Comparison of ENCODE assay signal across 8 mouse cellular contexts in genomic region chr11:80385055-80385454, GRCm38 (mm10). TPM values are rescaled to one million over a fixed set of nuclear protein-coding genes. Genes with fewer than 3 reads are reported as not detected.
DNase-seq lines count a peak whose midpoint lies in the region; ATAC-seq lines count a peak whose summit lies in the region.

No protein-coding gene starts in this region.

- peak overlapping the region; percentile 95 for H3K4me2 ChIP-seq in heart, embryonic 13.5 days
- H3K4me2 ChIP-seq in hindbrain, embryonic 14.5 days (replicated peaks): peak overlapping the region; percentile 84
- peak overlapping the region; percentile 84 for H3K4me2 ChIP-seq in midbrain, embryonic 12.5 days (replicated peaks)

- intact Hi-C loops in heart, postnatal 10 days (cut with DNase I): no loop called here

- ATAC-seq in heart, embryonic 13.5 days (ENCODE audit: extremely low read depth, insufficient number of reproducible peaks, low FRiP score, low TSS enrichment): no peak
- no peak for ATAC-seq in hindbrain, embryonic 14.5 days (ENCODE audit: low FRiP score)
- ATAC-seq in midbrain, embryonic 12.5 days (ENCODE audit: low FRiP score, low read depth): no peak

- no peaks in the 10 kb centered on the region for H3K9me3 ChIP-seq in heart, embryonic 13.5 days
- H3K9me3 ChIP-seq in hindbrain, embryonic 14.5 days (ENCODE audit: control insufficient read depth, low read length): no peaks in the 10 kb centered on the region
- H3K9me3 ChIP-seq in midbrain, embryonic 12.5 days: no peaks in the 10 kb centered on the region

- WGBS in heart, embryonic 13.5 days: 44% methylated on average over 4 of the region's 4 CpGs
- WGBS in hindbrain, embryonic 14.5 days: 41% methylated on average over 4 of the region's 4 CpGs
- 67% methylated on average over 4 of the region's 4 CpGs for WGBS in midbrain, embryonic 12.5 days

- 0 out of 2 replicates have a peak overlapping the region, but pooled peaks have one; percentile 8 for H3K27ac ChIP-seq in heart, embryonic 13.5 days (replicated peaks)
- H3K27ac ChIP-seq in brown adipose tissue, adult 24 weeks (replicated peaks; ENCODE audit: low read depth, low read length): no peak overlapping the region
- H3K27ac ChIP-seq in hindbrain, embryonic 14.5 days: no peak overlapping the region
- H3K27ac ChIP-seq in midbrain, embryonic 12.5 days (replicated peaks): no peak overlapping the region

- no peaks in the 10 kb centered on the region for H3K27me3 ChIP-seq in heart, embryonic 13.5 days (replicated peaks)
- H3K27me3 ChIP-seq in hindbrain, embryonic 14.5 days (ENCODE audit: control insufficient read depth, insufficient read depth, low read length): no peaks in the 10 kb centered on the region
- no peaks in the 10 kb centered on the region for H3K27me3 ChIP-seq in midbrain, embryonic 12.5 days

- DNase-seq in heart, postnatal 10 days: no peak
- DNase-seq in hindbrain, embryonic 14.5 days (ENCODE audit: low spot score): no peak
- no peak for DNase-seq in thymus, postnatal 0 days (ENCODE audit: low spot score)
- DNase-seq in spleen, postnatal 14 days (ENCODE audit: low spot score in 2 of 2): no peak
- no peak for DNase-seq in kidney, adult 9 months

- H3K9ac ChIP-seq in heart, embryonic 13.5 days: peak overlapping the region; percentile 84
- peak overlapping the region; percentile 92 for H3K9ac ChIP-seq in hindbrain, embryonic 14.5 days
- H3K9ac ChIP-seq in midbrain, embryonic 12.5 days (replicated peaks): peak overlapping the region; percentile 58

- peaks cover 51% of the 10 kb centered on the region for H3K36me3 ChIP-seq in heart, embryonic 13.5 days
- peaks cover 40% of the 10 kb centered on the region for H3K36me3 ChIP-seq in hindbrain, embryonic 14.5 days (replicated peaks; ENCODE audit: control insufficient read depth, insufficient read depth)
- H3K36me3 ChIP-seq in midbrain, embryonic 12.5 days: peaks cover 35% of the 10 kb centered on the region

- H3K4me3 ChIP-seq in heart, embryonic 13.5 days: peak overlapping the region; percentile 89
- peak overlapping the region; percentile 64 for H3K4me3 ChIP-seq in brown adipose tissue, adult 24 weeks (ENCODE audit: insufficient read depth, low read depth, low read length)
- H3K4me3 ChIP-seq in hindbrain, embryonic 14.5 days (replicated peaks; ENCODE audit: low read length): peak overlapping the region; percentile 74
- H3K4me3 ChIP-seq in midbrain, embryonic 12.5 days: peak overlapping the region; percentile 92

- peaks cover 38% of the 10 kb centered on the region for H3K4me1 ChIP-seq in heart, embryonic 13.5 days
- H3K4me1 ChIP-seq in brown adipose tissue, adult 24 weeks (ENCODE audit: control insufficient read depth, insufficient read depth, insufficient read length, low read length): peaks cover 4% of the 10 kb centered on the region; the same call in 1 of the 2 replicates
- peaks cover 33% of the 10 kb centered on the region for H3K4me1 ChIP-seq in hindbrain, embryonic 14.5 days (replicated peaks; ENCODE audit: control insufficient read depth, insufficient read depth, low read length)
- peaks cover 25% of the 10 kb centered on the region for H3K4me1 ChIP-seq in midbrain, embryonic 12.5 days

RNA-seq across cellular contexts. Expression of gene Zfp207, which starts 2.0 kb away (rescaled TPM):
- polyA plus RNA-seq in heart, embryonic 13.5 days (2015; fragmentation: Nextera tagmentation; extraction: Ambion mirVana): 135 and 144 TPM in 2 replicates
- total RNA-seq in heart, postnatal 10 days (2021): 100 to 1,000 TPM in 1 of 2 experiments, 10 to 100 TPM in 1; 93.2 to 116 TPM
- 52.9 and 109 TPM in 2 replicates for polyA plus RNA-seq in brown adipose tissue, adult 24 weeks (2012; ENCODE audit: insufficient read depth, insufficient read length, missing spikeins)
- polyA plus RNA-seq in hindbrain, embryonic 14.5 days (2014; fragmentation: Nextera tagmentation; extraction: Ambion mirVana): 190 and 213 TPM in 2 replicates
- polyA plus RNA-seq in midbrain, embryonic 12.5 days (2016; fragmentation: Nextera tagmentation; extraction: Ambion mirVana): 278 and 288 TPM in 2 replicates
- 230 and 243 TPM in 2 replicates for polyA plus RNA-seq in thymus, postnatal 0 days (2015; fragmentation: Nextera tagmentation; extraction: Ambion mirVana)

RNA-seq across cellular contexts. Expression of gene 5730455P16Rik, which starts 7.2 kb away (rescaled TPM):
- 15.1 and 16.6 TPM in 2 replicates for polyA plus RNA-seq in heart, embryonic 13.5 days (2015; fragmentation: Nextera tagmentation; extraction: Ambion mirVana)
- 10 to 100 TPM; 16.9 to 19.1 TPM for total RNA-seq in heart, postnatal 10 days (2021)
- polyA plus RNA-seq in brown adipose tissue, adult 24 weeks (2012; ENCODE audit: insufficient read depth, insufficient read length, missing spikeins): 18.2 and 19.7 TPM in 2 replicates
- polyA plus RNA-seq in hindbrain, embryonic 14.5 days (2014; fragmentation: Nextera tagmentation; extraction: Ambion mirVana): 37.6 and 40.4 TPM in 2 replicates
- polyA plus RNA-seq in midbrain, embryonic 12.5 days (2016; fragmentation: Nextera tagmentation; extraction: Ambion mirVana): 31.4 and 34.4 TPM in 2 replicates
- 12.6 and 18.0 TPM in 2 replicates for polyA plus RNA-seq in thymus, postnatal 0 days (2015; fragmentation: Nextera tagmentation; extraction: Ambion mirVana)

RNA-seq across cellular contexts. Expression of gene Psmd11, which starts 43.4 kb away (rescaled TPM):
- polyA plus RNA-seq in heart, embryonic 13.5 days (2015; fragmentation: Nextera tagmentation; extraction: Ambion mirVana): 194 and 213 TPM in 2 replicates
- total RNA-seq in heart, postnatal 10 days (2021): 100 to 1,000 TPM; 109 to 117 TPM
- 103 and 110 TPM in 2 replicates for polyA plus RNA-seq in brown adipose tissue, adult 24 weeks (2012; ENCODE audit: insufficient read depth, insufficient read length, missing spikeins)
- 256 and 266 TPM in 2 replicates for polyA plus RNA-seq in hindbrain, embryonic 14.5 days (2014; fragmentation: Nextera tagmentation; extraction: Ambion mirVana)
- polyA plus RNA-seq in midbrain, embryonic 12.5 days (2016; fragmentation: Nextera tagmentation; extraction: Ambion mirVana): 347 and 348 TPM in 2 replicates
- 261 and 287 TPM in 2 replicates for polyA plus RNA-seq in thymus, postnatal 0 days (2015; fragmentation: Nextera tagmentation; extraction: Ambion mirVana)
